Mouse (Mus musculus) kidney, adult 11 months (tissue): Measurements from ENCODE around the gene Sorcs3.
A peak's percentile ranks its signal among the peaks of the same experiment; 100 is the strongest.

ENCODE experiments used
- DNase-seq: peaks from one replicate; pipeline ENCODE4 v3.0.0; 2022

Sorcs3 gene

GRCm38 (mm10) chr19:48205929-48206814 is at the start of gene Sorcs3:
TSS of gene Sorcs3 (plus strand) at chr19:48206025.
- no peak for DNase-seq

DNA sequence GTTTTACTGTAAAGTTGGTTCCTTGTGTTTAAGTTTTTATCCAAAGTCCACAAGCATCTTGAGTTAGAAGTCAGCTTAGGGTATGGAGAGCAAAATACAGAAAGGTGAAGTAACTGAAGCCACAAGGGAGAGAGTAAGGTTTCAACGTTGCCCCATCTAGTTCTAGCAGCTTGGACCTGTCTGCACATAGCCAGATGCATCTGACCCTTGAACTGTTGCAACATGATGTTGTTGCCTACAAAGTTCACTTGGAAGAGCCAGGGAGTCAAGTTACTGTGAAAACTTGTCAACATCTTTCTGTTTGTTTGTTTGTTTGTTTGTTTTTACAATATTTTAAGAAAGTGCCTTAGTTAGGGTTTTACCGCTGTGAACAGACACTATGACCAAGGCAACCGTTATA is 40.5 kb upstream of the Sorcs3 start:
- DNase-seq: no peak

GRCm38 (mm10) chr19:48167110-48167509 is 38.7 kb upstream of the Sorcs3 start:
- no peak for DNase-seq

DNA sequence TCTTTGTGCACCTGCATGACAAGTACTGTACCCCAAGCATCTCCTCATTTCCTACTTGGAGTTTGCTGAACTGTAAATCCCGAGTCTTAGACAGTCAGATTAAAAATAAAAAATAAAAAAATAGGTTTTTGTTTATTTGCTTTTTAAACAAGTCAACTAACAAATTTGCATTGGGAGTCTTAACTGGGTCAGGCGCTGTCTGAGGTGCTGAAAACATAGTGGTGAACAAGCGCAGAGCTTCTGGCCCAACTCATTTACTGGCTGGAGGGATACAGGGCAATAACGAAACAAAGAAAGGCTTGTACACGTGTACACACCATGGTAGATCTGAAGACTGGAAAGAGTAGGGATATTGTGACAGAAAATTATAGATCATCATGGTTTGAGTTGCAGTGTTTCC is 37.5 kb upstream of the Sorcs3 start:
- DNase-seq: no peak

- DNase-seq: no peak
Measured at GRCm38 (mm10) chr19:48174717-48175116, 31.1 kb upstream of the Sorcs3 start.

DNA sequence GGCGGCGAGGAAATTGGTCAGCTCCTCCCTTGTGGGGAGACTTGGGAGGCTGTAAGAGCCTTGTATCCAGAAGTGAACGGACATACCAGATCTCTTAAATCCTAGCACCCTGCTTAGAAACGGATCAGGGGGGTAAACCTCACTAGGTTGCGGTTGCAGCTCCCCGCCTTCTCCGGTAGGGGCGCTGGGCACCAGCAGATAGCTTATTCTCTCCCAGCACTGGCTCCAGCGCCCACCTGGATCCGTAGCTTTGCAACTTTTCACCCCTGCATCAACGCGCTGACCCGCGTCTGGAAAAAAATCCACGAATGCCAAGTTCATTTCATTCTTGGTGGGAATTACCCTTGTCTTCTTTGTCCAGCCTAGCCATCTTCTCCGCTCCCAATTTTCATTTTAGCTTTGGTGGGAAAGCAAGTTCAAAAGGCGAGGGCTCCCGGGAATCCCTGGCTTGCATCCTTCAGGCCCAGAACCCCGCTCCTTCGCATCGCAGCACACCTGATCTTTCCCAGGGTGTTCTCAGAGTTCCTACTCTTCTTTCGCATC is 1.8 kb upstream of the Sorcs3 start:
- peak; percentile 6 for DNase-seq

DNA sequence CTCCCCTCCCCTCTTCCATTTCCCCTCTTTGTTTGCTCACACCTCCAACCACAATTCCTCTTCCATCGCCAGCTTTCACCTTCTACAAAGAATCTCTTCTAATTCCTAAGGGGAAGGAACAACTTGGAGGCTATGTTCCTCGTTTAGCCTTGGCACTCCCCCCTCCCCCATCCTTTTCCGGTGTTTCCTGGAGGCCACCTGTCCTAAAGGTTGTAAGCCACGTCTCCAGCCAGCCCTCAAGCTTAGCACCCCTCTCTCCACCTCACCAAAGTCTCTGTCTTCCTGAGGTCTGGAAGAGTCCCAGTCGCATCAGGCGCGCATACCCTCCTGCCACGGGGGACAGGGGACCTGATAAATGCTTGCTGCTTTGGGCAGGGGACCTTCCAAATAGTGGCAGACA is 1.3 kb upstream of the Sorcs3 start:
- no peak for DNase-seq

- DNase-seq: no peak
Measured at GRCm38 (mm10) chr19:48204892-48205761, 698 bp upstream of the Sorcs3 start.

- DNase-seq: no peak
Measured at GRCm38 (mm10) chr19:48206861-48207730, 1.3 kb downstream of the Sorcs3 start.

- no peak for DNase-seq
Measured at GRCm38 (mm10) chr19:48207731-48208370, 2.0 kb downstream of the Sorcs3 start.

DNA sequence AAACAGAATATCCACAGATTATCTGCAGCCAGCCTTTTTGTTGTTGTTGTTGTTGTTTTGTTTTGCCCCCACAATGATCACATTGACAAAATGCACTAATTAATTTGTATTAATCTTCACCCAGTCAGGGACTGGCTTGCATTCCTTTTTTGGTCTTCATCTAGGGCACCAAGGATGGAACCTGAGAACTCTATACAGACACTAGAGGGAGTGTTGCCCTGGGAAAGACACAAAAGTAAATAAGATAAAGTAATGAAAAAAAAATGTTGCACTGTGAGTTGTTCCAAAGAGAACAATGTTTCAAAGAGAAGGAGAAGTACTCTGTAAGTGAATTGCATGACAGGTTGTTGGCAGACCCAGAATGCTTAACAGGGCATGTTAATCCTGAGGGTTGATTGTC is 9.6 kb downstream of the Sorcs3 start:
- DNase-seq: no peak

- no peak for DNase-seq
Measured at GRCm38 (mm10) chr19:48237786-48238372, 32.1 kb downstream of the Sorcs3 start.

DNA sequence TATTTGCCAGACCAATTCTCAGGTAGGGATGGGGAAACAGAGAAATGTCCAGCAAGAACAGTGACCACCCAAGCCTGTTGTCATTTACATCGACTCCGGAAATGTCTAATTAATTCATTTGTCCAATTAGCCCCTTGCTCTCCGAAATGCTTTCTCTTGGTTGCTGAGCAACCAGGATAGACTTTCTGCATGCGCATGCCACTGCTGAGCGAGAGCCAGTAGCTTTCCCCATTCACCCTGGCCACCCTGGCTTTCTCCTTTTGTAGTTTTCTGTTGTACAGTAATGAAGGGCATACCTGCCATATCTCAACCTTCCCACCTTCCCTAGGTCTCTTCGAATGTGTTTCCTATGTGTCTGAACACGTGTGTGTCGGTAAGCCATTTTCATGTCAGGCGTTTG is 32.6 kb downstream of the Sorcs3 start:
- DNase-seq: no peak

DNA sequence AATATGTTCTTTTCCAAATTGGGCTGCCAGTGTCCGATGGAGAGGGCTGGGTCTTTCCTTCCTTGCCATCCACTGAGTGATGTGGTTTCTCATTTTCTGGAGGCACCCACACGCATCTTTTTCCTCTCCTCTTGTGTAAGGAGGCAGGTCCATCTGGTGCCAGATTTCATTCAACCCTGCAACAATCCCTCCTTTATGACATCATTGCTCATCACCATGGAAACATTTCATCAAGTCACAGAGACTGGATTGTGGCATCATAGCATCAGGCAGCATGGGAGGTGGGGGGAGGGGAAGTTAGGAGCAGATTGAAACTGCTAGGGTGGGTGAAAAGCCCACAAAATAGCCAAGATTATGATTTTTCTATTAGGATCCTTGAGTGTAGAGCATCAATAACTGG is 35.1 kb downstream of the Sorcs3 start:
- no peak for DNase-seq

DNA sequence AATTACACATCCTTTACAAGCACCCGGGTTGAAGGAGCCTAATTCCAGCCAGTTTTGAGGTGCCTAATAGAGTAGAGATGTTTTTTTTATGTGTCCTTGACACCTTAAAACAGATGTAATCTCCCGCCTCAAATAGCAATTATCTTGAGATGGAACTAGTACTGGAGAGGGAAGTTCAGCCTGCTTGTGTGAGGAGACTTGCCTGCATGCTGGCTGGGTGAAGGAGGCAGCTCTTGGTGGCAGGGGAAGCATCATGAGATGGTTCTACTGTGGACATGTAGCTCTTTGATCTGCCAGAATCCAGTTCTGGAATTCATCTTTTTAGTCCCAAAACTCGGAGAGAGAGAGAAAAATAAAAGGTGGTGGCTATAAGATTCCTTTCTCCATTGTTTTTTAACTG is 38.2 kb downstream of the Sorcs3 start:
- no peak for DNase-seq

DNA sequence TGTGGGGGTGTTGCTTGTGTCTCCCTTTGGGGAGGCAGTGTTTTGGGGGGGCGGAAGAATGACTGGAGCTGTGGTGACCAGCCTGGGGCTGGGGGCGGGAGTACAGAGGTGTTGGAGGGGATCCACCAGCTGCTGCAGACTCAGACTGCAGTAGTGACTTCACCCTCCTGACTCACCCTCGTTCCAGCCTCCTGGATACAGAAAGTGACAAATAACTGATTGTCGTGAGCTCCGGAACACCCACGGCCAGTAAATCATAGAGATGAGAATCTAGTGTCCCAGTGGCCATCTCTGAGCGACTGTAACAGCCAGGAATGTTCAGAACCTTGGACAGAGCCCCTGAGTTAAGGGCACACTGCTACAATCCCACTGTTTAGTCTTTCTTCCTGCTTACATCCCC is 53.4 kb downstream of the Sorcs3 start:
- no peak for DNase-seq

GRCm38 (mm10) chr19:48260671-48261070 is 54.8 kb downstream of the Sorcs3 start:
- no peak for DNase-seq

GRCm38 (mm10) chr19:48263750-48264149 is 57.9 kb downstream of the Sorcs3 start:
- DNase-seq: no peak

- DNase-seq: no peak
Measured at GRCm38 (mm10) chr19:48280273-48280672, 74.4 kb downstream of the Sorcs3 start.

GRCm38 (mm10) chr19:48282250-48282649 is 76.4 kb downstream of the Sorcs3 start:
- no peak for DNase-seq

DNA sequence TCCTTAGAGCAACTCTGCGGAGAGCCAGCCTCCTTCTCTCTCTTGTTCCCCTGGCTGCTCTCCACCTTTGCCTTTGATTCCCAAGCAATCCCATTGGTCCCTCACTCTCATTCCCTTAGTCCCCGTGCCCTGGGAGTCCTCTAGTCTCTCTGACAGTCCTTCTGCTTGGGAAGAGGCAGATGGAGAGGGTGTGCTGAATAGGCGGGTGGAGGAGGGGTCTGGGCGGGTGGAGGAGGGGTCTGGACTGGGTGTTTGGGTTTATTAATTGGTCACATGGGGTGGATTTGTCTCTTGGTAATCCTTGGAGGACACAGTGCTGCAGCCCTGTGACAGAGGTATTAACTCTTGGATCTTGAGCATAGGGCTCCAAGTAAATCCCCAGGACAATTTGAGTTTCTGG is 77.4 kb downstream of the Sorcs3 start:
- DNase-seq: no peak
